Mouse (Mus musculus) testis, adult 2 months (tissue): ENCODE measurements at regions not wholly inside any gene's neighbourhood (a gene's known extent, or its start where the extent isn't known, plus 50 kb on each side); places are given as distances from the start of the nearest gene placed in this dataset.

Source experiments
- CTCF ChIP-seq: fragments of 200-500 bp; IDR thresholded peaks from 2 replicates; pipeline ENCODE4 v1.5.1; 2012; ENCODE audit warnings: low read depth, mild to moderate bottlenecking, inconsistent platforms, low read length, moderate library complexity; ENCODE audit not compliant: control insufficient read depth, insufficient read depth, insufficient replicate concordance
- POLR2A ChIP-seq: fragments of 200-500 bp; IDR thresholded peaks from 2 replicates; pipeline ENCODE4 v1.6.1; 2012; ENCODE audit warnings: low read depth, mild to moderate bottlenecking, inconsistent platforms, low read length, moderate library complexity; ENCODE audit not compliant: control insufficient read depth

- TF ChIP-seq CTCF (no peak), POLR2A (no peak)
Observed at GRCm38 (mm10) chr2:10864451-10864850, 307.5 kb upstream of the Prkcq start.
